Mouse (Mus musculus) myocyte (in vitro differentiated cells): Measurements from ENCODE around the gene Bmp7.

Source experiments
- POLR2A ChIP-seq: IDR thresholded peaks from one replicate; pipeline ENCODE4 v1.6.1; 2011; ENCODE audit warnings: low read depth, mild to moderate bottlenecking, control low read depth, moderate library complexity; ENCODE audit not compliant: insufficient read length
- USF1 ChIP-seq: IDR thresholded peaks from one replicate; pipeline ENCODE4 v1.6.1; 2011; ENCODE audit warnings: low read depth, mild to moderate bottlenecking, control low read depth, moderate library complexity

- no peak for TF ChIP-seq POLR2A
- no peak for TF ChIP-seq USF1
Observed at GRCm38 (mm10) chr2:172843903-172844302, 96.2 kb downstream of the Bmp7 start.
